In the genomic region with DNA sequence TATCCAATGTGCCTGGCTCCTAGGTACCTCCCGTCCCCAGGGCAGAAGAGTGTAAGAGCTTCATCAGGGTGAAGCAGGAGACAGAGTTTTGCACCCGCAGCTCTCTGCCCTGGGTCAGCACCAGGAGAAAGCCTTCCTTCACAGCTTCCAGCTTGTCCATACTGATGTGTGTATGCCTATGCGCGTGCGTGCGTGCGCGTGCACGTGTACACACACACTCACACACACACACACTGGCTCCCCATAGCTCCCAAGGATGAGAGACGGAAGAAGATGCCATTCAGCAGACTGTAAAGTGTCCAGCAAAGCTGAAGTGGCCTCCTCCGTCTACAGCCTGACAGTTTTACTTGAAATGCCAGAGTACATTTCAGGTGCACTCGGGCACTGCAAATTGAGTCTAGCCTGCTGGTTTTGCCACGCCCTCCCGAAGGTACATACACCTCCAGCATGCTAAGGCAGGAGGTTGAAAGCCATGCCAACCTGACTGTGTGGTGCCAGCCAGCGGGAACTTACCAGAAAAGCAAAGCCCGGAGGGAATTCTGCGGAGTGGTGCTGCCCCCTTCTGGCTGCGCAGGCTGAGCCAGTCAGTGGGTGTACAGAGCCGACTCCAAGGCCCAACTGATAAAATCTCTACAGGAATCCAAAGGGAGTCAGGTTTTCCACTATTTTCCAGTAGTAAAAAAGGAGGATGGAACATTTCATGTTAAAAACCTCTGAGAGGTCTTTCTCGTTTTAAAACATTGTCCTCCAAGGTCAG, we compare ENCODE assay signal across 9 mouse cellular contexts.
A peak's percentile ranks its signal among the peaks of the same experiment; 100 is the strongest.
DNase-seq lines count a peak whose midpoint lies in the region; ATAC-seq and TF ChIP-seq lines count a peak whose summit lies in the region.
"Had no signal": no experiment of that assay in that cellular context is flagged by ENCODE, and none has a peak within 500 bp of the region (broad histone marks: within the 10 kb centered on the region; RNA-seq: fewer than 3 reads in every experiment).

No protein-coding gene starts in this region.

- no peaks in the 10 kb centered on the region for H3K27me3 ChIP-seq in ES-Bruce4 (ENCODE audit: control insufficient read depth, insufficient read depth, low read length, poor library complexity, severe bottlenecking)
- H3K27me3 ChIP-seq in forebrain, postnatal 0 days (ENCODE audit: insufficient read depth, low read length), result no peaks in the 10 kb centered on the region

- no peaks in the 10 kb centered on the region for H3K4me1 ChIP-seq in ES-Bruce4 (ENCODE audit: control insufficient read depth, insufficient read depth, low read length)
- H3K4me1 ChIP-seq in forebrain, postnatal 0 days (ENCODE audit: insufficient read depth), result peaks cover 16% of the 10 kb centered on the region; the same call in 1 of the 2 replicates
- peaks cover 4% of the 10 kb centered on the region; the same call in 1 of the 2 replicates for H3K4me1 ChIP-seq in lung, adult 2 months (ENCODE audit: control insufficient read depth, insufficient read depth, low read length)

- intact Hi-C loops in heart, postnatal 36 days (cut with DNase I), result loop anchor here (1.0 to 5.0 kb wide), 4 partner anchors 193 to 370 kb away; no protein-coding TSS in a partner anchor

- WGBS in forebrain, postnatal 0 days, result 33% methylated on average over 20 of the region's 20 CpGs
- 40% methylated on average over 20 of the region's 20 CpGs for WGBS in lung, adult 2 months

- peak; percentile 79 for TF ChIP-seq CTCF in ES-Bruce4 (IDR thresholded peaks at IDR 0.05; ENCODE audit: low read depth, low read length)
- TF ChIP-seq CTCF in forebrain, postnatal 0 days (IDR thresholded peaks at IDR 0.05; ENCODE audit: low read depth), result peak; percentile 92
- peak; percentile 77 for TF ChIP-seq CTCF in lung, adult 2 months (IDR thresholded peaks at IDR 0.05; ENCODE audit: insufficient read depth, low read length)

- no peaks in the 10 kb centered on the region for H3K36me3 ChIP-seq in ES-Bruce4 (ENCODE audit: control insufficient read depth, insufficient read depth, low read length, poor library complexity, severe bottlenecking)
- no peaks in the 10 kb centered on the region for H3K36me3 ChIP-seq in forebrain, postnatal 0 days (ENCODE audit: insufficient read depth)

- H3K9me3 ChIP-seq in ES-Bruce4 (replicated peaks; ENCODE audit: control insufficient read depth, insufficient read depth, low read length, poor library complexity, severe bottlenecking), result no peaks in the 10 kb centered on the region
- no peaks in the 10 kb centered on the region for H3K9me3 ChIP-seq in forebrain, postnatal 0 days (ENCODE audit: low read length)

- peak; percentile 89 for ATAC-seq in forebrain, postnatal 0 days

- no peak overlapping the region for H3K9ac ChIP-seq in ES-Bruce4 (ENCODE audit: low read depth, poor library complexity, severe bottlenecking)
- no peak overlapping the region for H3K9ac ChIP-seq in forebrain, postnatal 0 days

- no peak overlapping the region for H3K27ac ChIP-seq in ES-Bruce4 (ENCODE audit: insufficient read depth, low read length)
- peak overlapping the region; percentile 41; the same call in 1 of the 2 replicates for H3K27ac ChIP-seq in forebrain, postnatal 0 days (ENCODE audit: low read depth, low read length)
- H3K27ac ChIP-seq: macrophage had no signal

- DNase-seq in cerebellum, adult 18-20 months, result peak; percentile 94
- DNase-seq in forebrain, postnatal 0 days, result peak; percentile 95
- DNase-seq in heart, postnatal 36 days, result peak; percentile 79 to 88
- peak; percentile 84 to 94 for DNase-seq in layer of hippocampus, adult 18-20 months (ENCODE audit: low spot score in 2 of 2)
- peak; percentile 84 for DNase-seq in lung, adult 2 months
- peak; percentile 77 for DNase-seq in ovary, postnatal 10 days (ENCODE audit: low spot score)
- peak; percentile 70 for DNase-seq in thymus, postnatal 0 days (ENCODE audit: low spot score)

- no peak for TF ChIP-seq POLR2A in ES-Bruce4 (IDR thresholded peaks at IDR 0.05; ENCODE audit: insufficient read depth, low read length)
- TF ChIP-seq POLR2A in lung, adult 2 months (IDR thresholded peaks at IDR 0.05; ENCODE audit: borderline replicate concordance, extremely low read depth, low read depth, low read length), result no peak

- peak overlapping the region; percentile 57 for H3K4me2 ChIP-seq in forebrain, postnatal 0 days (ENCODE audit: low read depth)

- no peak for TF ChIP-seq EP300 in ES-Bruce4 (IDR thresholded peaks at IDR 0.05; ENCODE audit: insufficient read depth, low read depth, low read length)

- no peak overlapping the region for H3K4me3 ChIP-seq in ES-Bruce4 (ENCODE audit: low read depth, low read length)
- no peak overlapping the region for H3K4me3 ChIP-seq in forebrain, postnatal 0 days (ENCODE audit: low read depth, low read length)
- H3K4me3 ChIP-seq in lung, adult 2 months (replicated peaks; ENCODE audit: extremely low read depth, low read depth, low read length), result no peak overlapping the region
